Mouse (Mus musculus) bone marrow macrophage, adult 2 months (primary cell): ENCODE measurements at regions not wholly inside any gene's neighbourhood (a gene's known extent, or its start where the extent isn't known, plus 50 kb on each side); places are given as distances from the start of the nearest gene placed in this dataset.

Source experiments
- CTCF ChIP-seq: IDR thresholded peaks from 2 replicates; pipeline ENCODE4 v1.5.1; 2012; ENCODE audit warnings: low read depth, mild to moderate bottlenecking, low read length, moderate library complexity
- POLR2A ChIP-seq: IDR thresholded peaks from 2 replicates; pipeline ENCODE4 v1.6.1; 2012; ENCODE audit warnings: mild to moderate bottlenecking, low read depth, low read length, borderline replicate concordance

GRCm38 (mm10) chr2:106149701-106150100, 146.4 kb upstream of the Dnajc24 start:
- no peak for TF ChIP-seq POLR2A
- TF ChIP-seq CTCF = no peak
